Mouse (Mus musculus): ENCODE measurements around the gene Zbtb46.

- TF ChIP-seq CTCF (IDR thresholded peaks at IDR 0.05; ENCODE audit: insufficient read depth, low read depth, low read length): no peak
- no peak for TF ChIP-seq POLR2A (IDR thresholded peaks at IDR 0.05; ENCODE audit: insufficient read depth, low read depth, low read length)
Measured at GRCm38 (mm10) chr2:181459673-181460621, 721 bp upstream of the Zbtb46 start.
